Mouse (Mus musculus): ENCODE measurements at regions not wholly inside any gene's neighbourhood (a gene's known extent, or its start where the extent isn't known, plus 50 kb on each side); places are given as distances from the start of the nearest gene placed in this dataset.

DNA sequence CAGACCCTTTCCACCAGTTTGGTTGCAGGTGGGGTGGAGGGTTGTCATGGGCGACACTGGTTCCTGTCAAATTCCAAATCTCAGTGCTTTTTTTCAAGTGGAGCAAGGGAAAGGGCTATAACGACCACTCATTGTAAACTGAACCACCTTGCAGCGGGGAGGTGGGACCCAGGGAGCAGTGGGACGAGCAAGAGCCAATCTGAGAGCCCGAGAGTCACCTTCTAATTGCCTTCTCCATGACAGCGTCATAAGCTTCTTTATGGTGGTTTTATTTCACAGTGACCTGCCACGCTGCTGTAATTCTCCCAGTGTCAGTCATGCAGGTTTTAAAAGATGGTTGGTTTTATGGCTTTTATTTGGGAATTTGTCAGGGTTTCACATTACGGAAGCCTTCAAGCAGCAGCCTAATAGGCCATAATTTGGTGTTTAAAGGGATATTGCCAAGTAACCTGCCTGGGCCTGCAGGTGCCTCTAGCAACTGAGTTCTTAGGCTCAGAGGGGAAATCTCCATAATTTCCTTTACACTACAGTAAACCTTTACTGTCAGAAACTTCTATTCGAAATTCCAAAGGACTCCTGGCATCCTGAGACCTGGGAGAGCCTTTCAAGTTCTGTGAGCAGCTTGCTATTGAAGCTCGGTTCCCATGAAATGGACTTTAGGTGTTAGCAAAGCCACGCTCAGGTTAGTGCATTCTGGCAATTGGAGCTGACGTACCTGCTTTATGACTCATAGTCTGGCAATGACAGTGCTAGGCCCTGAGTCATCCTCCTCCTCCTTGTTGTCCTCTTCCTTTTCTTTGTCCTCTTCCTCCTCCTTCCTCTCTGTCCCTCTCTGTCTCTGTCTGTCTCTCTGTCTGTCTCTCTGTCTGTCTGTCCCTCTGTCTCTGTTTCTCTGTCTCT lies 235.6 kb upstream of the Pgrmc2 start:
- intact Hi-C loops (cut with DNase I), result no loop called here
- DNase-seq, result no peak

- intact Hi-C loops (cut with DNase I), result no loop called here
- DNase-seq, result no peak
Measured at GRCm38 (mm10) chr3:41317170-41317569, 234.3 kb upstream of the Pgrmc2 start.

DNA sequence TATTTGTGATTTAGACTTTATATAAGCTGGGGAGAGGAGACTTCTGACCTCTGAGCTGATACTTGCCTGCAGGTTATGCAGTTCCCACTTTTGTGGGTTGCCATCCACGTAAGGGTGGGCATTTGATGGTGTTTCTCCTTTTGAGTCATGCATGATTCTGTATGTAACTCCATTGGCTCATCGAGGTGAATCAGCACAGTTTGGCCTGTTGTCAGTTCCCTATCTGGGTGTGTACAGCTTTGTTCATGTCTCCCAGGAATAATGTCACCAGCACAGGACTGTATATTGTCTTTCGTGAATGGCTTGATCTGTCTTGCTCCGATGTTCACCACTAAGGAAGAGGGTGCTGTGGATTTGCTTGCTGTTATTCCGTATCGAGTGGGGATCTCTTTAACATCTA lies 229.6 kb upstream of the Pgrmc2 start:
- DNase-seq, result no peak
- intact Hi-C loops (cut with DNase I), result no loop called here

DNA sequence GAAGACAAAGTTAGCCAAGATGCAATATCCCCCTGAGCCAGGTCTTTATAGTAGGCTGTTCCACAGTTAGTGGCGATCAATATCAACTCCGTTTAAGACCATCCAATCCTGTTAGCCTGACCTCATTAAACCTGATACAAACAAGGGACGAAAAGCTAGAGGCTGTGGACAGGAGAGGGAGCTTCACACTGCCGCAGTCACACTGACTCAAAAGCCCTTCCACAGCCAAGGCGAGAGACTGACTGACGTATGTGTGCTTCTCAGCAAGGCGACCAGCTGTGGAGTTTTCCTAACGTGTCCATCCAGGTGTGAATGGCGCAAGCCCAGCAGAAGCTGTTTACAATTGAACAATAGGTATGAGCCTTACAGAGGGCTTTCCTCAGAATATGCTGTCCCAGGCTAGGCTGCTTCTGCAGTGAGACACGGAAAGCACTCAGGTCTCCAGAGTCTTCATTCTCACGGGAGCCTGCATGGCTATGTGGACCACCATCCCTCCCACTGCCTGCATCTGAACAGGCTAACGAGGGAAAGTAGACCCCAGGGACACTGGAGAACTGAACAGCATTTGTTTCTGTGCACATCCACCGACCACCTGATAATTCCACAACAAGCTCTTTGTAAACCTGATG lies 224.7 kb upstream of the Pgrmc2 start:
- intact Hi-C loops (cut with DNase I), result no loop called here
- DNase-seq, result no peak

DNA sequence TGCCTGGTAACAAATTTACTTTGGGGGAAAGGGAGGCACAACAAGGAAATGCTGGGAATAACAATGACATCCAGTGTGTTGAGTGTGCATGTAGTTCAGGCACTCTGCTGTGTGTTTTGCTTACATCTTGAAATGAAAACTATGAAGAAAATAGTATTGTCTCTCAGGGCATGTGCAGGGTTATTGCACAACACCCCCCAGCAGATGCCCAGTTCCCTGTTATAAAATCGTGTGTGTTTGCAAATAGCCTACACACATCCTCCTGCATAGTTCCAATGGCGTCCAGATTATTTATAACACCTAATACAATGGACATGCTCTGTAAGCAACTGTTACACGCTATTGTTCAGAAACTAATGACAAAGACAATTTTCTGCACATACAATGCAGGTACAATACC lies 220.0 kb upstream of the Pgrmc2 start:
- DNase-seq, result no peak
- intact Hi-C loops (cut with DNase I), result no loop called here

- no peak for DNase-seq
- intact Hi-C loops (cut with DNase I), result no loop called here
Measured at GRCm38 (mm10) chr3:41298776-41299175, 215.9 kb upstream of the Pgrmc2 start.

- DNase-seq, result no peak
- intact Hi-C loops (cut with DNase I), result no loop called here
Measured at GRCm38 (mm10) chr3:41296152-41296809, 213.4 kb upstream of the Pgrmc2 start.

- intact Hi-C loops (cut with DNase I), result no loop called here
- DNase-seq, result peak; percentile 10
Measured at GRCm38 (mm10) chr3:41295150-41295549, 212.3 kb upstream of the Pgrmc2 start.

- intact Hi-C loops (cut with DNase I), result no loop called here
- no peak for DNase-seq
Measured at GRCm38 (mm10) chr3:41290535-41291307, 207.9 kb upstream of the Pgrmc2 start.

- intact Hi-C loops (cut with DNase I), result no loop called here
- no peak for DNase-seq
Measured at GRCm38 (mm10) chr3:41288735-41289134, 205.9 kb upstream of the Pgrmc2 start.

DNA sequence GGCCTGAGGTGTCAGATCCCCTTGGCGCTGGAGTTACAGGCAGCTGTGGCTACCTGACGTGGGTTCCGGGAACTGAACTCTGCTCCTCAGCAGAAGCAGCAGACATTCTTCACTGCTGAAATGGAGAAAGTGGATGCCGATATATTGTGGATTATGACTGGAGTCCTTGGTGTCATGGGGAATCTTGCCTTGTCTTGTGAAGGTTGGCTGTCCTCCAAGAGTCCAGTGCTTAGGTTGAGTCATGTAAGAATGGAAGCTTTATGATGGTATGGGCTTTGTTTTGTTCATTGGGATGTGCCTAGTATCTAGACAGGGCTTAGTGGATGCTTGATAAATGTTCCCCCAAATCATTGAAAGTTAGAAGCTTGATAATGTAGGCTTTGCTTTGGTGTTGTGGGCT lies 205.2 kb upstream of the Pgrmc2 start:
- intact Hi-C loops (cut with DNase I), result no loop called here
- no peak for DNase-seq

DNA sequence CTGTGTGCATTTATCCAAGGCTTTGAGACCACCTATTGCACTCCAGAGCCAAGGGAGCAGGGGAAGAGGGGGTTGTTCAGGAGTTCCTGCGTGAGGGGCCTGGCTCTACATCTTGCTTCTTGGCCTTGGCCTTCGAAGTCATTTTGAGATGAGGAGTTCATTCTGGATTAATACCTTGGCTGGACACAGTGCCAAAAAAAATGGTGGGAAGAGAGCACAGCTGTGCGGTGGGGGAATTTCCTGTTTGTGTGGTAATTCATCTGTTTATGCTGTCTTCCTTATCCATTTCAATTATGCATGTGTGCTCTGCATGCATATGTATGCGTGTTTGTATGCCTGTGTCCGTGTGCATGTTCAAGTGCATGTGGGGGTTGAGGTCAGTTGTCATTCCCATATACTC lies 202.5 kb upstream of the Pgrmc2 start:
- DNase-seq, result no peak
- intact Hi-C loops (cut with DNase I), result no loop called here

GRCm38 (mm10) chr3:41284897-41285296 lies 202.1 kb upstream of the Pgrmc2 start:
- intact Hi-C loops (cut with DNase I), result no loop called here
- DNase-seq, result no peak

GRCm38 (mm10) chr3:41282431-41283037 lies 199.7 kb upstream of the Pgrmc2 start:
- peak; percentile 21 for DNase-seq
- intact Hi-C loops (cut with DNase I), result no loop called here

DNA sequence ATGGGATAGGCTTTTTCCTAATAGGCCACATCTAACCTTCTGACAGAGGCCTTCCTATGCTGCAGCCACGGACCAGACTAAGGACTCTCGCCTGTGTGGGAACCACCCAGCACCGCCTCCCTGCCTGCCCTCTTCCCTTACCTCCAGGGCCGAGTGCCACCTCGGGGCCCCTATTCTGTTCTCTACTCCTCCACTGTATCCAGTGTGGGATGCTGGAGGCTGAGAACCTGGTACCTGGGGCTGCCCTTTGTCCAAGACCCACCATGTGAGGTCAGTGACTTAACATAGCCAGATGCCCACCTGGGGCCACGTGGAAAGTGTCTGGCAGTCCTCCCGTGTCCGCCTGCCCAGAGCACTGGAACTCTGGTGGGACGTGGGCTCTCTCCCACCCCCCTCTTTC lies 193.2 kb upstream of the Pgrmc2 start:
- no peak for DNase-seq
- intact Hi-C loops (cut with DNase I), result no loop called here

DNA sequence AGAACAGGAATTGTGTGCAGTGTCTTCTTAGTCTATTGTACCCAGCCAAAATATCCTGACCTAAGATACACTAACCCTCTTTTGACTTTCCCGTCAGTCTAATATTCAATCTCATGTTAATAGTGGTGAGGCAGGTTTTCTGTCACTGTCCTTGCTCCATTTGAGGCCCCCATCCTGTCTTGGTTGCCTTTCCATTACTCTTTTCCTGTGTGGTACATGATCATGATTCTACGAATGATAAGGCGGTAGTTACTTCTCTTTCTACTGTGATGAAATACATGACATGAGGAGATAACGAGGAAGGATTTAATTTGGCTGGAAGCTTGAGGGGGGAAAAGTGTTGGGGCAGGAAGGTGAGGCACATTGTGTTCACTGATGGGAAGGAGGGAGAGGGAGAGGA lies 185.7 kb upstream of the Pgrmc2 start:
- intact Hi-C loops (cut with DNase I), result no loop called here
- no peak for DNase-seq

DNA sequence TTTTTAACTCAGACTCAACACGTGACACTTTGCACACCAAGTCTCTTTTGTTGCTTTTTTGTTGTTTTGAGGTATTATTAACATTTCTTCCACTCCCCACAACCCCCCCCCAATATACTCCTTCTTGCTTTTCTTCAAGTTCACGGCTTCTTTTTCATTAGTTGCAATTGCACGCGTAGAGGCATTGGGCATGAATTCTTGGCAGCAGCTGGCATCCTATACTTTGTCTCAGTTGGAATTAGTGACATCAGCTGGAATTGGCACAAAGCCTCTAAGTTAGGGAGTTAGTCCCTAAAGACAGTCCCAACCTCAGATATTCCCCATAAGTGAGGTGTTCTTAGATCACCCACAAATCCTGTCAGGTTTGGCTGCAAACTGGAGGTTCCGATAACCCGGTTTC lies 183.4 kb upstream of the Pgrmc2 start:
- intact Hi-C loops (cut with DNase I), result no loop called here

DNA sequence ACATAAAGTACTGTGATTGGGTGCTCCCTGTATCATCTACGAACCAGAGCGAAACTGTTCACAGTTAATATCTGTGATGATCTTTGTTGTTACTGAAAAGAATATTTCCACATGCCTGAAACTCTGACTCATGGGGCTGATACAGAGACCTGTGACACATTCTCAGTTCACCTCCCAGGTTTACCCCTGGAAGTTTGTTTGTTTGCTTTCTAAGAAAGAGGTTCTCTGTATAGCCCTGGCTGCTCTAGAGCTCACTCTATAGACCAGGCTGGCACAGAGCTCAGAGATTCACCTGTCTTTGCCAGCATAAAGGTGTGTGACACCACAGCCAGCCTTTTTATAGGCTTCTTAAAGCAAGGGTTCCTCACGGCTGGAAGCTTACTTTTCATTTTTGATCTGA lies 182.6 kb upstream of the Pgrmc2 start:
- DNase-seq, result no peak
- intact Hi-C loops (cut with DNase I), result no loop called here

More for the DNA sequence above, 183.4 kb upstream of the Pgrmc2 start:
- DNase-seq, result no peak

- DNase-seq, result no peak
- intact Hi-C loops (cut with DNase I), result no loop called here
Measured at GRCm38 (mm10) chr3:41258291-41258690, 175.4 kb upstream of the Pgrmc2 start.

- intact Hi-C loops (cut with DNase I), result no loop called here
- DNase-seq, result no peak
Measured at GRCm38 (mm10) chr3:41244960-41245359, 162.1 kb upstream of the Pgrmc2 start.

Measured in left cerebral cortex, postnatal 4 days (tissue).